Mouse (Mus musculus): ENCODE results near the gene Gm10031. TPM values are rescaled to one million over a fixed set of nuclear protein-coding genes. Genes with fewer than 3 reads are reported as not detected.

Gene Gm10031
- polyA plus RNA-seq, 1 experiment from 2014 or later: 0.90 TPM

GRCm38 (mm10) chr1:156537031-156537430 is 13.2 kb downstream of the Gm10031 start:
- WGBS: 76% methylated on average over 2 of the region's 2 CpGs
- no peaks in the 10 kb centered on the region for H3K27me3 ChIP-seq (ENCODE audit: control insufficient read depth, insufficient read depth, low read length)
- ATAC-seq (ENCODE audit: low read depth): no peak
- no peaks in the 10 kb centered on the region for H3K4me1 ChIP-seq (ENCODE audit: control insufficient read depth, insufficient read depth, low read length)
- no peak overlapping the region for H3K27ac ChIP-seq (ENCODE audit: low read depth, low read length)
- H3K36me3 ChIP-seq (ENCODE audit: control insufficient read depth, insufficient read depth, low read length): no peaks in the 10 kb centered on the region
- no peaks in the 10 kb centered on the region for H3K9me3 ChIP-seq (ENCODE audit: control insufficient read depth, low read length)
- no peak overlapping the region for H3K4me2 ChIP-seq (ENCODE audit: low read depth, low read length)
- H3K4me3 ChIP-seq (ENCODE audit: low read depth, low read length): no peak overlapping the region
- H3K9ac ChIP-seq (replicated peaks; ENCODE audit: low read depth, low read length): no peak overlapping the region

DNA sequence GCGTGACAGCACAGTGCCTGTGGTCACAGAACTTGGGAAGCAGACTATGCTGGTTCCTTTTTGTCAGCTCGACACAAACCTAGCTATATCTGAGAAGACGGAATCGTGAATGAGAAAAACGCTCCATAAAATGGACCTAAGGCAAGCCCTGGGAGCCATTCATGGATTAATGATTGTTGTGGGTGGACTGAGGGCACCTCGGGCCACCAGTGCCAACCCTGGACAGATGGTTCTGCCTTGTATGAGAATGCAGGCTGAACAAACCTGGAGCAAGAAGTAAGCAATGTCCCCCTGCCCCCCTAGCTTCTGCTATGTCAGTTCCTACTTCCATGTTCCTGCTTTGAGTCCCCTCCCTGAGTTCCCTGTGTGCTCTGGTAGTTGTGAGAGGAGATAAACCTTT is 13.9 kb downstream of the Gm10031 start:
- no peak overlapping the region for H3K4me2 ChIP-seq (ENCODE audit: low read depth, low read length)
- H3K27ac ChIP-seq (ENCODE audit: low read depth, low read length): no peak overlapping the region
- no peak overlapping the region for H3K4me3 ChIP-seq (ENCODE audit: low read depth, low read length)
- WGBS: 80% methylated on average over 6 of the region's 6 CpGs
- H3K36me3 ChIP-seq (ENCODE audit: control insufficient read depth, insufficient read depth, low read length): no peaks in the 10 kb centered on the region
- no peaks in the 10 kb centered on the region for H3K4me1 ChIP-seq (ENCODE audit: control insufficient read depth, insufficient read depth, low read length)
- H3K9me3 ChIP-seq (ENCODE audit: control insufficient read depth, low read length): no peaks in the 10 kb centered on the region
- H3K27me3 ChIP-seq (ENCODE audit: control insufficient read depth, insufficient read depth, low read length): no peaks in the 10 kb centered on the region
- H3K9ac ChIP-seq (replicated peaks; ENCODE audit: low read depth, low read length): no peak overlapping the region
- ATAC-seq (ENCODE audit: low read depth): no peak

DNA sequence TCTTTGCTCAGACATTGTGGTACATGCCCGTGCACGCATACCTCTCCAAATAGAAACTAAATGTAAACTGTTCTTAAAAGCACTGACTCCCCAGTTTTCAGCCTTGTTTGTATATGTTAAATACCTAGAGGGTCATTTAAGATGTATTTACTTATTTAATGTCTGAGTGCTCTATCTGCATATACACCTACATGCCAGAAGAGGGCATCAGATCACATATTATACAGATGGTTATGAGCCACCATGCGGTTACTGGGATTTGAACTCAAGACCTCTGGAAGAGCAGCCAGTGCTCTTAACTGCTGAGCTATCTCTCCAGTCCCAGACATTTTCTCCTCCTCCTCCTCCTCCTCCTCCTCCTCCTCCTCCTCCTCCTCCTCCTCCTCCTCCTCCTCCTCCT is 14.6 kb downstream of the Gm10031 start:
- WGBS: 94% methylated on average over 3 of the region's 3 CpGs
- H3K4me2 ChIP-seq (ENCODE audit: low read depth, low read length): no peak overlapping the region
- no peak overlapping the region for H3K4me3 ChIP-seq (ENCODE audit: low read depth, low read length)
- no peaks in the 10 kb centered on the region for H3K36me3 ChIP-seq (ENCODE audit: control insufficient read depth, insufficient read depth, low read length)
- ATAC-seq (ENCODE audit: low read depth): no peak
- H3K27me3 ChIP-seq (ENCODE audit: control insufficient read depth, insufficient read depth, low read length): no peaks in the 10 kb centered on the region
- H3K9me3 ChIP-seq (ENCODE audit: control insufficient read depth, low read length): no peaks in the 10 kb centered on the region
- H3K9ac ChIP-seq (replicated peaks; ENCODE audit: low read depth, low read length): no peak overlapping the region
- no peaks in the 10 kb centered on the region for H3K4me1 ChIP-seq (ENCODE audit: control insufficient read depth, insufficient read depth, low read length)
- H3K27ac ChIP-seq (ENCODE audit: low read depth, low read length): no peak overlapping the region

GRCm38 (mm10) chr1:156539787-156540560 is 16.2 kb downstream of the Gm10031 start:
- Histone ChIP-seq H3K36me3 (ENCODE audit: control insufficient read depth, insufficient read depth, low read length) (no peaks in the 10 kb centered on the region), H3K4me2 (ENCODE audit: low read depth, low read length) (no peak overlapping the region), H3K9me3 (ENCODE audit: control insufficient read depth, low read length) (no peaks in the 10 kb centered on the region), H3K4me1 (ENCODE audit: control insufficient read depth, insufficient read depth, low read length) (no peaks in the 10 kb centered on the region), H3K4me3 (ENCODE audit: low read depth, low read length) (no peak overlapping the region), H3K27ac (ENCODE audit: low read depth, low read length) (no peak overlapping the region), H3K9ac (replicated peaks; ENCODE audit: low read depth, low read length) (no peak overlapping the region), H3K27me3 (ENCODE audit: control insufficient read depth, insufficient read depth, low read length) (no peaks in the 10 kb centered on the region)
- ATAC-seq (ENCODE audit: low read depth): peak; percentile 74; the same call in 1 of the 2 replicates
- WGBS: 49% methylated on average over 4 of the region's 4 CpGs

DNA sequence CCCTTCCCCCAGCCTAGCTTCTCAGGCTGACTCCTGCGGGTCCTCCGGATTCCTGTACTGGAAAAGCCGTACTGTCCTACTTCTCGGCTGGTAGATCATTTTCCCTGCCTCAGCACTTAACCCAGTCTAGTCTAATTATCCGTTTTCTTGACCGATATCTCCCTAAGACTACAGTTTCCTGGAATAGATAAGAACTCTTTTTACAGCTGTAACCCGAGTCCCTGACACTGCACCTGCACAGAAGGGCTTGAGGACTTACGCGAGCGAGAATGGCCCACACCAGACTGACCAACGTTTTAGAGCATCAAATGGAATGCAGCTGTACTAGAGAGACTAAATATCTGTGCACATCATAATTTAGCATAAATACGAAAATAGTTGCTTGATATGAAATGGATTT is 20.2 kb downstream of the Gm10031 start:
- no peaks in the 10 kb centered on the region for H3K4me1 ChIP-seq (ENCODE audit: control insufficient read depth, insufficient read depth, low read length)
- no peak overlapping the region for H3K4me2 ChIP-seq (ENCODE audit: low read depth, low read length)
- no peaks in the 10 kb centered on the region for H3K27me3 ChIP-seq (ENCODE audit: control insufficient read depth, insufficient read depth, low read length)
- no peak for ATAC-seq (ENCODE audit: low read depth)
- no peak overlapping the region for H3K4me3 ChIP-seq (ENCODE audit: low read depth, low read length)
- H3K9me3 ChIP-seq (ENCODE audit: control insufficient read depth, low read length): no peaks in the 10 kb centered on the region
- H3K36me3 ChIP-seq (ENCODE audit: control insufficient read depth, insufficient read depth, low read length): no peaks in the 10 kb centered on the region
- 37% methylated on average over 12 of the region's 12 CpGs for WGBS
- H3K27ac ChIP-seq (ENCODE audit: low read depth, low read length): no peak overlapping the region
- H3K9ac ChIP-seq (replicated peaks; ENCODE audit: low read depth, low read length): no peak overlapping the region

GRCm38 (mm10) chr1:156558024-156558930 is 34.5 kb downstream of the Gm10031 start, which contains the start of gene Abl2:
TSS of gene Abl2 (plus strand) at chr1:156558786.
- ATAC-seq (ENCODE audit: low read depth): peak; percentile 97
- Histone ChIP-seq H3K27me3 (ENCODE audit: control insufficient read depth, insufficient read depth, low read length) (no peaks in the 10 kb centered on the region), H3K36me3 (ENCODE audit: control insufficient read depth, insufficient read depth, low read length) (no peaks in the 10 kb centered on the region), H3K27ac (ENCODE audit: low read depth, low read length) (peak within 1 kb of the TSS; percentile 97), H3K4me3 (ENCODE audit: low read depth, low read length) (peak within 1 kb of the TSS; percentile 88), H3K4me1 (ENCODE audit: control insufficient read depth, insufficient read depth, low read length) (peaks cover 4% of the 10 kb centered on the region; the same call in 1 of the 2 replicates), H3K4me2 (ENCODE audit: low read depth, low read length) (peak within 1 kb of the TSS; percentile 53), H3K9me3 (ENCODE audit: control insufficient read depth, low read length) (no peaks in the 10 kb centered on the region), H3K9ac (replicated peaks; ENCODE audit: low read depth, low read length) (peak within 1 kb of the TSS; percentile 97)
- WGBS: 11% methylated on average over 46 of the region's 60 CpGs

- Histone ChIP-seq H3K9ac (replicated peaks; ENCODE audit: low read depth, low read length) (peak overlapping the region; percentile 97), H3K27me3 (ENCODE audit: control insufficient read depth, insufficient read depth, low read length) (no peaks in the 10 kb centered on the region), H3K4me3 (ENCODE audit: low read depth, low read length) (peak overlapping the region; percentile 88), H3K27ac (ENCODE audit: low read depth, low read length) (peak overlapping the region; percentile 97), H3K4me1 (ENCODE audit: control insufficient read depth, insufficient read depth, low read length) (peaks cover 4% of the 10 kb centered on the region; the same call in 1 of the 2 replicates), H3K4me2 (ENCODE audit: low read depth, low read length) (peak overlapping the region; percentile 53), H3K9me3 (ENCODE audit: control insufficient read depth, low read length) (no peaks in the 10 kb centered on the region), H3K36me3 (ENCODE audit: control insufficient read depth, insufficient read depth, low read length) (no peaks in the 10 kb centered on the region)
- WGBS: under 1% methylated on average over 59 of the region's 66 CpGs
- ATAC-seq (ENCODE audit: low read depth): peak; percentile 65
These were observed 35.3 kb downstream of the Gm10031 start for GRCm38 (mm10) chr1:156558950-156559640.

- ATAC-seq (ENCODE audit: low read depth): 0 out of 2 replicates have a peak, but pooled peaks have one; percentile 32
- peaks cover 4% of the 10 kb centered on the region; the same call in 1 of the 2 replicates for H3K4me1 ChIP-seq (ENCODE audit: control insufficient read depth, insufficient read depth, low read length)
- H3K27ac ChIP-seq (ENCODE audit: low read depth, low read length): peak overlapping the region; percentile 97
- H3K9me3 ChIP-seq (ENCODE audit: control insufficient read depth, low read length): no peaks in the 10 kb centered on the region
- peak overlapping the region; percentile 53 for H3K4me2 ChIP-seq (ENCODE audit: low read depth, low read length)
- H3K4me3 ChIP-seq (ENCODE audit: low read depth, low read length): peak overlapping the region; percentile 88
- 15% methylated on average over 8 of the region's 8 CpGs for WGBS
- H3K9ac ChIP-seq (replicated peaks; ENCODE audit: low read depth, low read length): peak overlapping the region; percentile 97
- H3K27me3 ChIP-seq (ENCODE audit: control insufficient read depth, insufficient read depth, low read length): no peaks in the 10 kb centered on the region
- H3K36me3 ChIP-seq (ENCODE audit: control insufficient read depth, insufficient read depth, low read length): no peaks in the 10 kb centered on the region
These were observed 35.8 kb downstream of the Gm10031 start for GRCm38 (mm10) chr1:156559641-156560020.
